30 mouse cellular contexts compared by ENCODE assay signal in the genomic region with DNA sequence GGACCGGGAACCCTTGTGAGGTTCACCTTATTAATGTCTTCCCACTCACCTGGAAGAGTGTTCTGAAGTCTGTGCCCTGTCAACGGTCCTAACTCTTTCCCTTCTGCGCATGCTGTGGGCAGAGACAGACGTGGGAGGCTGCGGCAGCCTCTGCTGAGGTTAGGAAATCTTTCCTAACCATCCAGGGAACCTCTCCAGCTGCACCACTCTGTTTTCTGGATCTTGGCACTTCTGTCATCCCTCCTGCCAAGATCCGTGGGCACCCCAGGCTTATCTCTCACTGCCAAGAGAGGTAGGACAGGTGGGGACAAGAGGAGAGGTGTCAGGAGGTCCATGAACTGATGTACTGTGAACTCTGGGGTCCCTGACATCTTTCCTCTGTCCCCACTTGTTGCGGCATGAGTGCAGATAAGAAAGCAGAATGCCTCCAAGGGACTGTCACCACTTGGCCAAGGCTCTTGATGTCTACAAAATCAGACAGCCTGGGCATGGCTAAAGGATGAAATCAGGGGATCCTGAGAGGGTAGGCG.
DNase-seq lines count a peak whose midpoint lies in the region; ATAC-seq lines count a peak whose summit lies in the region.
"Had no signal": no experiment of that assay in that cellular context is flagged by ENCODE, and none has a peak within 500 bp of the region (broad histone marks: within the 10 kb centered on the region; RNA-seq: fewer than 3 reads in every experiment).

No protein-coding gene starts in this region.

- H3K36me3 ChIP-seq in heart, embryonic 16.5 days (ENCODE audit: control insufficient read depth, insufficient read depth): no peaks in the 10 kb centered on the region
- no peaks in the 10 kb centered on the region for H3K36me3 ChIP-seq in hindbrain, embryonic 10.5 days
- H3K36me3 ChIP-seq: embryonic facial prominence, embryonic 10.5 days; embryonic facial prominence, embryonic 13.5 days; forebrain, embryonic 10.5 days; G1E; hindbrain, embryonic 13.5 days; intestine, embryonic 15.5 days had no signal

- H3K9me3 ChIP-seq in heart, embryonic 16.5 days (replicated peaks; ENCODE audit: control insufficient read depth, low read length): no peaks in the 10 kb centered on the region
- no peaks in the 10 kb centered on the region for H3K9me3 ChIP-seq in hindbrain, embryonic 10.5 days
- H3K9me3 ChIP-seq: embryonic facial prominence, embryonic 10.5 days; embryonic facial prominence, embryonic 13.5 days; forebrain, embryonic 10.5 days; forebrain, embryonic 13.5 days; G1E; hindbrain, embryonic 13.5 days; intestine, embryonic 15.5 days had no signal

- no peak overlapping the region for H3K4me2 ChIP-seq in heart, embryonic 16.5 days (ENCODE audit: low read depth, low read length)
- H3K4me2 ChIP-seq: embryonic facial prominence, embryonic 13.5 days; forebrain, embryonic 13.5 days; heart, embryonic 11.5 days; hindbrain, embryonic 13.5 days; intestine, embryonic 15.5 days had no signal

- ATAC-seq in heart, embryonic 16.5 days (replicated peaks; ENCODE audit: extremely low read depth, insufficient read depth, low FRiP score): peak; percentile 64
- ATAC-seq: forebrain, embryonic 13.5 days; forebrain, embryonic 16.5 days; hindbrain, embryonic 16.5 days; intestine, embryonic 15.5 days; Patski had no signal

- H3K27me3 ChIP-seq in heart, embryonic 16.5 days (ENCODE audit: control insufficient read depth, insufficient read depth, low read length): no peaks in the 10 kb centered on the region; the same call in 1 of the 2 replicates
- no peaks in the 10 kb centered on the region; the same call in 1 of the 2 replicates for H3K27me3 ChIP-seq in hindbrain, embryonic 10.5 days (ENCODE audit: insufficient read depth, poor library complexity, severe bottlenecking)
- H3K27me3 ChIP-seq: embryonic facial prominence, embryonic 13.5 days; forebrain, embryonic 13.5 days; intestine, embryonic 15.5 days; Patski had no signal

- 51% methylated on average over 8 of the region's 8 CpGs for WGBS in heart, embryonic 16.5 days
- WGBS in hindbrain, embryonic 10.5 days: 88% methylated on average over 8 of the region's 8 CpGs

- intact Hi-C loops in heart, postnatal 36 days (cut with DNase I): no loop called here

- H3K4me1 ChIP-seq in heart, embryonic 16.5 days (ENCODE audit: control insufficient read depth, insufficient read depth, low read length): peaks cover 13% of the 10 kb centered on the region
- peaks cover 5% of the 10 kb centered on the region for H3K4me1 ChIP-seq in hindbrain, embryonic 10.5 days (replicated peaks)
- H3K4me1 ChIP-seq: intestine, embryonic 15.5 days had no signal

- H3K9ac ChIP-seq in heart, embryonic 16.5 days (ENCODE audit: low read length): no peak overlapping the region
- H3K9ac ChIP-seq: embryonic facial prominence, embryonic 13.5 days; forebrain, embryonic 13.5 days; hindbrain, embryonic 13.5 days; intestine, embryonic 15.5 days had no signal

- DNase-seq in heart, adult 11 months: peak; percentile 92
- no peak for DNase-seq in heart, adult 9 months (ENCODE audit: low spot score in 2 of 2)
- no peak for DNase-seq in heart, postnatal 36 days
- DNase-seq in fat pad, adult 2 months (ENCODE audit: extremely low read depth, low read depth, low spot score): peak; percentile 78
- DNase-seq in hindbrain, embryonic 10.5 days (ENCODE audit: low spot score): no peak
- no peak for DNase-seq in ovary, adult 18-20 months (ENCODE audit: low spot score)
- DNase-seq: adrenal gland, postnatal 10 days; adrenal gland, postnatal 36 days; B cell, adult 2 months; cerebellum, adult 11 months; cerebellum, adult 8-10 months; cerebellum, postnatal 10 days; cerebellum, postnatal 36 days; embryo, embryonic 11 days; gastrocnemius, postnatal 25 days; kidney, adult 11 months; kidney, adult 8-10 months had no signal

- H3K4me3 ChIP-seq in heart, embryonic 16.5 days (ENCODE audit: low read length): no peak overlapping the region
- H3K4me3 ChIP-seq in hindbrain, embryonic 10.5 days: no peak overlapping the region
- H3K4me3 ChIP-seq: embryonic facial prominence, embryonic 10.5 days; embryonic facial prominence, embryonic 13.5 days; erythroblast, embryonic 14.5 days; forebrain, embryonic 10.5 days; forebrain, embryonic 13.5 days; hindbrain, embryonic 13.5 days; intestine, embryonic 15.5 days had no signal

- no peak overlapping the region for H3K27ac ChIP-seq in heart, embryonic 16.5 days (ENCODE audit: low read length)
- H3K27ac ChIP-seq in hindbrain, embryonic 10.5 days: no peak overlapping the region
- H3K27ac ChIP-seq: embryonic facial prominence, embryonic 10.5 days; embryonic facial prominence, embryonic 13.5 days; forebrain, embryonic 10.5 days; forebrain, embryonic 13.5 days; hindbrain, embryonic 13.5 days; intestine, embryonic 15.5 days had no signal

Comparison
In these comparisons a context has a peak if more than half of its experiments do, and no peak if none do; other contexts are left out.
1. DNase-seq: peak in heart, adult 11 months (single experiment) and fat pad, adult 2 months (single experiment); none in heart, adult 9 months (0 of 2), heart, postnatal 36 days (0 of 2), hindbrain, embryonic 10.5 days (single experiment) and ovary, adult 18-20 months (single experiment).